Mouse (Mus musculus) heart, postnatal 0 days (tissue): ENCODE data around the gene Pus10. TPM values are rescaled to one million over a fixed set of nuclear protein-coding genes. Genes with fewer than 3 reads are reported as not detected.

ENCODE experiments used
- ATAC-seq: fragments of 200-750 bp; cut with Nextera tagmentation; 2 replicates; pipeline ENCODE4 v1.8.0; 2017; ENCODE audit warnings: low read depth, moderate number of reproducible peaks, moderate library complexity; ENCODE audit not compliant: insufficient read depth
- DNase-seq: peaks from one replicate; pipeline ENCODE4 v3.0.0-alpha.2; 2016; ENCODE audit warnings: low spot score
- H3K27ac ChIP-seq: fragments of 300-500 bp; sonication (generic); 2 replicates; pipeline ENCODE4 v1.5.1; 2014; ENCODE audit warnings: low read depth, mild to moderate bottlenecking
- H3K27me3 ChIP-seq: fragments of 300-500 bp; sonication (generic); 2 replicates; pipeline ENCODE4 v1.6.1; 2014; ENCODE audit warnings: low read length, mixed read lengths; ENCODE audit not compliant: control insufficient read depth, insufficient read depth
- H3K36me3 ChIP-seq: fragments of 300-500 bp; sonication (generic); replicated peaks from 2 replicates; pipeline ENCODE4 v1.6.1; 2014; ENCODE audit warnings: low read length, mixed read lengths; ENCODE audit not compliant: control insufficient read depth, insufficient read depth
- H3K4me1 ChIP-seq: fragments of 300-500 bp; sonication (generic); 2 replicates; pipeline ENCODE4 v1.6.1; 2014; ENCODE audit warnings: antibody characterized with exemption; ENCODE audit not compliant: control insufficient read depth, insufficient read depth
- H3K4me2 ChIP-seq: fragments of 300-500 bp; sonication (generic); 2 replicates; pipeline ENCODE4 v1.6.1; 2014; ENCODE audit warnings: low read depth, mild to moderate bottlenecking, low read length, moderate library complexity
- H3K4me3 ChIP-seq: fragments of 300-500 bp; sonication (generic); 2 replicates; pipeline ENCODE4 v1.5.1; 2014; ENCODE audit warnings: low read depth, low read length
- H3K9ac ChIP-seq: fragments of 300-500 bp; sonication (generic); replicated peaks from 2 replicates; pipeline ENCODE4 v1.6.1; 2014; ENCODE audit warnings: low read depth, low read length, mixed read lengths
- H3K9me3 ChIP-seq: fragments of 300-500 bp; sonication (generic); replicated peaks from 2 replicates; pipeline ENCODE4 v1.6.1; 2016; ENCODE audit warnings: low read length; ENCODE audit not compliant: control insufficient read depth
- CTCF ChIP-seq: IDR thresholded peaks from 2 replicates; pipeline ENCODE4 v1.5.1; 2016; ENCODE audit warnings: antibody characterized with exemption, control low read depth, low read depth
- EP300 ChIP-seq: IDR thresholded peaks from 2 replicates; pipeline ENCODE4 v1.6.1; 2016; ENCODE audit warnings: antibody characterized with exemption, low read depth
- WGBS: fragments of 180-500 bp; shearing (Covaris S2); extraction: QIAGEN DNeasy Blood & Tissue Kit; methylation state at CpG from one replicate; pipeline ENCODE4 v1.1.7; 2014; 5-methylcytosine and 5-hydroxymethylcytosine counted together
- polyA plus RNA-seq: library from polyadenylated mRNA; unstranded; fragments of >200 nt; fragmentation: Nextera tagmentation; extraction: Ambion mirVana; gene quantifications from 2 replicates; pipeline ENCODE4 v1.2.1, GENCODE M21; 2015
- total RNA-seq: library from RNA; depleted of rRNA; stranded (reverse); fragments of >200 nt; gene quantifications from 2 replicates; pipeline ENCODE4 v1.2.3, GENCODE M21; 2014; ENCODE audit warnings: low replicate concordance

The Pus10 gene
- total and polyA plus RNA-seq, 2 experiments from 2014 or later = 4.8 to 8.7 TPM

GRCm38 (mm10) chr11:23728186-23728585 is 62.7 kb downstream of the Pus10 start:
- Histone ChIP-seq H3K9me3 (no peaks in the 10 kb centered on the region), H3K4me1 (no peaks in the 10 kb centered on the region), H3K27me3 (no peaks in the 10 kb centered on the region), H3K4me2 (no peak overlapping the region), H3K36me3 (peaks cover 52% of the 10 kb centered on the region), H3K27ac (no peak overlapping the region), H3K9ac (no peak overlapping the region), H3K4me3 (no peak overlapping the region)
- WGBS = 88% methylated on average over 2 of the region's 2 CpGs
- TF ChIP-seq EP300 (no peak), CTCF (no peak)
- no peak for DNase-seq
- ATAC-seq = no peak

- DNase-seq = no peak
- no peak overlapping the region for H3K27ac ChIP-seq
- H3K4me2 ChIP-seq = no peak overlapping the region
- H3K27me3 ChIP-seq = no peaks in the 10 kb centered on the region
- 64% methylated on average over 4 of the region's 4 CpGs for WGBS
- no peak for ATAC-seq
- H3K4me3 ChIP-seq = no peak overlapping the region
- H3K9ac ChIP-seq = no peak overlapping the region
- H3K4me1 ChIP-seq = no peaks in the 10 kb centered on the region
- H3K9me3 ChIP-seq = no peaks in the 10 kb centered on the region
- H3K36me3 ChIP-seq = peaks cover 42% of the 10 kb centered on the region
- no peak for TF ChIP-seq EP300
These were observed 64.6 kb downstream of the Pus10 start for GRCm38 (mm10) chr11:23730120-23730519.

DNA sequence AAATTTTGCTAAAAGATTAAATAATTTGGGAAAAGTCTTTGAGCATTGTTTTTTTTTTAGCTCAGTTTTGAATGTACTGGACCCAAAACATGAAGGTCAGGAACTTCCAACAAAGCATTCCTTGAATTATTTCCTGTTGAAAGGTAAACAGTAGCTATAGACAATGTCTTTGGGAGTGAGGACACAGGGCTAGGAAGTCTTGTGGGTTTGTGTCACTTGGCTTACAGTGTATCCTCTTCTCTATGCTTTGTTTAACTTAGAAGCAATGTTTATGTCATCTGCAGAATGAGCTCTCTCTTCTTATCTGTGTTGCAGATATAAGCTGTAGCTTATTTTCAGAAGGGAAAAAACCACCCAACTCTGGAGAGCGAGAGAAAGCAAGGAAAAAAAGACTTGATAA is 67.4 kb downstream of the Pus10 start:
- TF ChIP-seq CTCF (no peak), EP300 (no peak)
- no peak overlapping the region for H3K27ac ChIP-seq
- peaks cover 28% of the 10 kb centered on the region; the same call in 1 of the 2 replicates for H3K36me3 ChIP-seq
- H3K4me3 ChIP-seq = no peak overlapping the region
- no peak for ATAC-seq
- DNase-seq = no peak
- H3K9me3 ChIP-seq = no peaks in the 10 kb centered on the region
- H3K9ac ChIP-seq = no peak overlapping the region
- no peaks in the 10 kb centered on the region for H3K4me1 ChIP-seq
- no peaks in the 10 kb centered on the region for H3K27me3 ChIP-seq
- no peak overlapping the region for H3K4me2 ChIP-seq
- WGBS = 55% methylated on average over 1 of the region's 1 CpGs

GRCm38 (mm10) chr11:23734749-23735286 is 69.3 kb downstream of the Pus10 start:
- Histone ChIP-seq H3K36me3 (peaks cover 16% of the 10 kb centered on the region; the same call in 1 of the 2 replicates), H3K9ac (no peak overlapping the region), H3K27me3 (no peaks in the 10 kb centered on the region), H3K4me2 (no peak overlapping the region), H3K4me1 (no peaks in the 10 kb centered on the region), H3K9me3 (no peaks in the 10 kb centered on the region), H3K4me3 (no peak overlapping the region), H3K27ac (no peak overlapping the region)
- 88% methylated on average over 6 of the region's 6 CpGs for WGBS
- ATAC-seq (no peak), DNase-seq (no peak)
- no peak for TF ChIP-seq CTCF
- TF ChIP-seq EP300 = no peak

GRCm38 (mm10) chr11:23735820-23736470 is 70.5 kb downstream of the Pus10 start:
- peaks cover 20% of the 10 kb centered on the region for H3K36me3 ChIP-seq
- H3K4me1 ChIP-seq = no peaks in the 10 kb centered on the region
- TF ChIP-seq EP300 = no peak
- no peak for TF ChIP-seq CTCF
- H3K9ac ChIP-seq = no peak overlapping the region
- H3K4me3 ChIP-seq = no peak overlapping the region
- no peaks in the 10 kb centered on the region for H3K27me3 ChIP-seq
- DNase-seq = no peak
- no peaks in the 10 kb centered on the region for H3K9me3 ChIP-seq
- no peak overlapping the region for H3K27ac ChIP-seq
- no peak for ATAC-seq
- no peak overlapping the region for H3K4me2 ChIP-seq

DNA sequence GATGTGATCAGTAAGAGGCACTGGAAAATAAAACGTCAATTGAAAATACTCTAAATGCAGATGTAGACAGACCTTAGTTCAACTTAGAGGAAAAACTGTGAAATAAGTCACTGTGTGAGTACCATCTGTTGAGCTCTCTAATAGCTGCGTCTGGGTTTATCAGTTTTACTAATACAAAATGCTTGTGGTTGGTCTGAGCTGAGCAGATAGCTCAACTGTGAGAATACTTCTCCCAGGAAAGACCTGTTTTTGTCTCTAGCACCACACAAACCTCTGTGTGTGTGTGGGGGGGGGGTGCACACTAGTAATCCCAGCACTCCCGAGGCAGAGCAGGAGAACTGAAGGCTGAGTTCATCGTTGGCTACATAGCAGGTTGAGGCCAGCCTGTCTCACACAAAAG is 75.4 kb downstream of the Pus10 start:
- no peaks in the 10 kb centered on the region for H3K27me3 ChIP-seq

More for the DNA sequence above, 75.4 kb downstream of the Pus10 start:
- Histone ChIP-seq H3K4me3 (no peak overlapping the region), H3K36me3 (peaks cover 25% of the 10 kb centered on the region), H3K27ac (no peak overlapping the region), H3K4me1 (no peaks in the 10 kb centered on the region), H3K4me2 (no peak overlapping the region), H3K9me3 (no peaks in the 10 kb centered on the region), H3K9ac (no peak overlapping the region)
- ATAC-seq = no peak
- no peak for DNase-seq
- TF ChIP-seq CTCF (no peak), EP300 (no peak)
- WGBS = 70% methylated on average over 4 of the region's 4 CpGs
